Mouse (Mus musculus) right cerebral cortex, postnatal 36 days (tissue): ENCODE data around the gene Vamp4.

Source experiments
- DNase-seq, 2 experiments: peaks; one replicate each; pipeline ENCODE4 v3.0.0; 2022; ENCODE audit warnings: low spot score in 2 of 2, mixed read lengths in 1 of 2

The Vamp4 gene

DNA sequence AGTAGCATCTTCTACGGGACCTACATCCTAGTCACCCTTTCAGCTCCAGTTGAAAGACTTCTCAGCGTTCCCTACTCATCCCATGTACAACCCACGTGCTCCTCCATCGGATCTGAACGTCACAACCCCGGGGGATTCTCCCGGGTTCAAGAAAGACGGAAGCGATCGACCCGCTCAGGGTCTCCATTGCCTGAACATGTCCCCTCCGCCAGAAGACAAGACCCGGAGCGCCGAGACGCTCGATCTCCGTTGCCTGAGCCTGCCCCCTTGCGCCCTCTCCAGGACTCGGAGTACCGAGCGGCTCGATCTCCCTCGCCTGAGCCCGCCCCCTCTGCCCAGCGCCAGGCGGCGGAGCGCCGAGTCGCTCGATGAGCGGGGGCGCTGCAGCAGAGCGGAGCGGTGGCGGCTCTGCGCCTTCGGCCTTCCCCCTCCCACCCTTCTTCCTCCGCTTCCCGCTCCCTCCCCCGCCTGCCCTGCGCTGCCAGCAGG is at the start of gene Vamp4:
Vamp4 (plus strand) TSS at position 256 of the 489 bp plus-strand sequence.
- DNase-seq = peak; percentile 84 to 87

GRCm38 (mm10) chr1:162529651-162530050 is 40.7 kb upstream of the Vamp4 start:
- DNase-seq = no peak

DNA sequence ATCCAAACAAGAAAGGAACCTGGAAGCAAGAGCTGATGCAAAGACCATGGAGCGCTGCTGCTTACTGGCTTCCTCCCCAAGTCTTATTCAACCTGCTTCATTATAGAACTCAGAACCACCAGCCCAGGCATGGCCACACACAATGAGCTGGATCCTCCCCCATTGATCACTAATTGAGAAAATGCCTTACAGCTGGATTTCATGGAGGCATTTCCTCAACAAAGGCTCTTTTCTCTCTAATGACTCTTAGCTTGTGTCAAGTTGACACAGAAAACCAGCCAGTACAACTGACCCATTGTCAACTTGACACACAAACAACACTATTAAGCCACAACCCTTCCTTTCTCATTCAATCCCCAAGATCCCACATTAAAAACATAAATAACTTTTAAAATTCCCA is 39.6 kb upstream of the Vamp4 start:
- DNase-seq = no peak

GRCm38 (mm10) chr1:162531584-162531983 is 38.7 kb upstream of the Vamp4 start:
- no peak for DNase-seq

GRCm38 (mm10) chr1:162532330-162532729 is 38.0 kb upstream of the Vamp4 start:
- no peak for DNase-seq

GRCm38 (mm10) chr1:162533766-162534560 is 36.4 kb upstream of the Vamp4 start:
- no peak for DNase-seq

DNA sequence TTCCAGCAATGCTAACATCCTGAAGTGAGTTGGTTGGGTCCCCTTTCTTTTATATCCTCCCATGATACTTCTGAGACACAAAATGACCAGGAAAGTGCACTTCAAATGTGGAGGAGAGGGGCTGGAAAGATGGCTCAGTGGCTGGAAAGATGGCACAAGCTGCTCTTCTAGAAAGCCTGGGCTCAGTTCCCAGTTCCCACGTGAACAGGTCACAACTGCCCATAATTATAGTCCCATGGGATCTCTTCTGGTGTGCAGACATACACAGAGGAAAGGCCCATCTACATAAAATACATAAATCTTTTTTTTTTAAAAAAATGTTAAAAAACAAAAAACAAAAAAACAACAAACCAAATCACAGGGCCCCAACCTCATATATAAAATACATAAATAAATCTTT is 27.1 kb upstream of the Vamp4 start:
- DNase-seq = no peak

DNA sequence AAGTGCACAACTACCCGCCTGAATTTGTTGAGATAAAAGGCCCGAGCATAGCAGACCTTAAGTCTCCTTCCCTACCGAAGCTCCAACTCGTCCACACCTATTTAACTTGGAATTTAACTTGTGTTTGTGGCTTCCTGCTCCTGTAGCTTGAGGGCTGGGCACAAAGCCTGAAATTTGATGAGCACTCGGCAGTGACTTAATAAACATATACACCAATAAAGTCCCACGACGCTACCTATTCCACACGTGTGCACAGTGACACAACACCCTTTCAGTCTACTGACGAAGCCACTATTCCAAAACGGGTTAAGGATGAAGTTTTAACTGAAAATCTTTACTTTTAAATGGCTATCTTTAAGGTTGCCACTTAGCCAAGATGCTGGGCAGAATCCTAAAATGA is 22.7 kb upstream of the Vamp4 start:
- no peak for DNase-seq

- DNase-seq = peak; percentile 87 to 91
Measured at GRCm38 (mm10) chr1:162548016-162548916, 22.0 kb upstream of the Vamp4 start, which contains the start of gene Mettl13. Gene Mettl13 (minus strand): TSS chr1:162548551.

DNA sequence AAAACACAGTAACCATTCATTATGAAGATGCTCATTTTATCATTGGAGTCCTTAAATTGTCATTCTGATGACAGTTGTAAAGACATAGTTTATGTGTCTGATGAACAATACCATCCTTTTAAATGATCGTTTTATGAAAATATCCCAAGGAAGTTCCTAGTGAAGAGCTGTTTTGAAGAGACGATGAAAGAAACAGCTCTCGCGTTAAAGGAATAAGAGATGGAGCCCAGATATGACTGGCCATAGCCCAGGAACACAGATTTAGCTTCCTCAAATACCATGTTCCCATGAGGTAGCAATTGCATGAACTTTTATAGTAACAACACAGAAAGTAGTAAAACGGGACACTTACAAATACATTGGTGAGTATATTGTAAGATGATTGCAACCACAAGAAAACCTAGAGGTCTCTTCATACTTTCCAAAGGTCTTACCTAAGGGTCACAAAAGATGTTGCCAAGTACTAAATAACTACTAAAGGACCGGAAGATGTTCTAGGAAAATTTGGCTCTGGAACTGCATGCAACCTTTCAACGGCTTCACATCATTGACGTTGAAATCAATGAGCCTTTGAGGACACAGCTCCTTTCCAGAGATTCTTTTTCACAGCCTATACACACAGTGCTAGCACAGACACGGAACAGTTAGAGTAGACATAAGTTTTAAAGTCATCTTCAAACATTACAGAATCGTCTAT is 21.2 kb upstream of the Vamp4 start:
- no peak for DNase-seq

GRCm38 (mm10) chr1:162549615-162550283 is 20.6 kb upstream of the Vamp4 start:
- no peak for DNase-seq

DNA sequence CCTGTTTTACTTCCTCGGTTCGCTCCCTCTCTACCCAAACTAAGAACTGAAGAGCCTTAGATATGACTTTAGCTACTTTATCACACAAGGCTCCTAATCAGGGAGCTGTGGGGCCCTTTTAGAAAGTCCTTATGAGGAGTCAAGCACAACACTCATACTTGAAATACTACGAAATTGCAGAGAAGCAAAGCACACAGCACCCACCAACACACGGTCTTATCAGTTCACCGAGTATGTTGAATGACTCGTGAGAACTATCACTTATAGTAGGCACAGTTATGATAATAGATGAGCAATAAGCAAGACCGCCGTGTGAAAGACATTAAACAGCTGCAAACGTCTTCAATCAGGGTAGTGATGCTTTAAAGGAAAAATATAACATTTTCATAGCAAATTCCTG is 17.4 kb upstream of the Vamp4 start:
- DNase-seq = no peak

DNA sequence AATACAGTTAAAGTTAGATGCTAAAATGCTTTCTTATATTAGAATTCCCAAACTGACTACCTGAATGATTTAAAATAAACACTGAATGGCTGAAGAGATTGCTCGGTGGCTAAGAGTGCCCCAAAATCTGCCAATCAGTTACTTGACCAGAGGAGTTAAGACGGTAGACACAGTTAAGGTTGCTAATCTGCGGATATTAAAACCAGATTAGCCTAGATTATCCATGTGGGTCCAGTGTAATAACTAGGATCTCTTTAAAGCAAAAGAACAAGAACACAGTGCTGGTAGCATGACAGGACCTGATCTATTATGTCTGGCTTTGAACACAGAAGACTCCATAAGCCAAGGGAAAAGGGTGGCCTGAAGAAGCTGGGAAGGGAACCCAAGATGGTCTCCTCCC is 16.1 kb upstream of the Vamp4 start:
- DNase-seq = no peak

DNA sequence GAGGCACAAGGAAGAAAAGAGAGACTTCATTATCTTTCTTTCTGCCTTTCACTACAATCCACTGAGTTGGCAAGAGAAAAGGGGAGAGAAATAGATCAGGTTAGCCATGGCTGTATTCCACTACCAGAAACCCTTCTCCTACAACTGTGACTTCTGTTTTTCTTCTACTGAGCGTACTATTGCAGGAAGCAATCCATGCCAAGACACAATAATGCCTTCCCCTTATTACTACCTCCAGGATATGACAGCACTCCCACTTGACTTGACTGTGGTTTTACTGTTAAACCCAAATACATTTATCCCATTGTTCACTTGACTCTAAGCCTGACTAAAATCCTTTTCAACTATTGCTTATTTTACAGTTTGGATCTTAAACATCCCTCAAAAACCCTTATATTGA is 7.1 kb upstream of the Vamp4 start:
- no peak for DNase-seq

GRCm38 (mm10) chr1:162564992-162565391 is 5.3 kb upstream of the Vamp4 start:
- DNase-seq = no peak

DNA sequence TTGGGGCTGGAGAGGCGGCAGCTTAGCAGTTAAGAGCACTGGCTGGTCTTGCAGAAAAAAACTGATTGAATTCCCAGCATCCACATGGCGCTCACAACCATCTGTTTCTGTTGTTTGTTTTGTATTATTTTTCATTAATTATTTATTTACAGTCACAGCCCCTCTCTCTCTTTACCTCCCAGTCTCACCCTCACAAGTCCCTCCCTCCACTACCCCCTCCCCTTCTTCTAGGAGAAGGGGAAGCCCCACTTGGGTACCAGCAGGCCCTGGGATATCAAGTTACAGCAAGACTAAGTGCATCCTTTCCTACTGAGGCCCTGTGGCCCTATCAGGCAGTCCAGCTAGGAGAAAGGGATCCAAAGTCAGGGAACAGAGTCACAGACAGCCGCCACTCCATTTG is 3.0 kb upstream of the Vamp4 start:
- no peak for DNase-seq

DNA sequence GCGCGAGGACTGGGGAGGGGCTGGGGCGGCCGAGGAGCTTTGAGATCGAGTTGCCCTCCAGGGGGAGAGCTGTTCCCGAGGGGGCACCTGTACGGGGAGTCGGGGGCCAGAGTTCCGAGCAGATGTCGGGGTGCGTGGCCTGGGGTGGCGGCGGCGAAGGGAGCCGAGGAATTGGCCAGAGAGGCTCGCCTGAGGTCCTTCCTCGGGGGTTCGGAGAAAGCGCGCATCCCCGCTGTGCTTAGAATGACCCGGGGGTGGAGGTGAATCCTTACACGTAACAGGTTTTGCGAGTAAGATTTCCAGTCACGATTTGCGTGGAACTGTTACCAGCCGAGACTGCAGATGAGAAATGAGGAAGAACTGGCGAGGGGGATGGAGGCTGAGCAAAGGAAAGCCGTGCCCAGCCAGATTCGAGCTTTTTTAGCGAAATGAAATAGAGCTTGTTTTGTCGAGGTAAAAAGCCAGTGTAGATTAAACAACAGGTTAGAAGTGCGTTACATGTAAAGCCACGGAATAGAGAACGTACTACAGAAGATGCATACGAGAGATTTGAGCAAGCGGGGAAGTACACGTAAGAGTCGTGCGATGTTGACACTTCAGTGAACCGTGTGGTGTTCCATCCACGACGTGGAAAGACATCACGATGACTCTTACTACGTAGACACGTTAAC is 751 bp downstream of the Vamp4 start:
- peak; percentile 45 to 67 for DNase-seq

DNA sequence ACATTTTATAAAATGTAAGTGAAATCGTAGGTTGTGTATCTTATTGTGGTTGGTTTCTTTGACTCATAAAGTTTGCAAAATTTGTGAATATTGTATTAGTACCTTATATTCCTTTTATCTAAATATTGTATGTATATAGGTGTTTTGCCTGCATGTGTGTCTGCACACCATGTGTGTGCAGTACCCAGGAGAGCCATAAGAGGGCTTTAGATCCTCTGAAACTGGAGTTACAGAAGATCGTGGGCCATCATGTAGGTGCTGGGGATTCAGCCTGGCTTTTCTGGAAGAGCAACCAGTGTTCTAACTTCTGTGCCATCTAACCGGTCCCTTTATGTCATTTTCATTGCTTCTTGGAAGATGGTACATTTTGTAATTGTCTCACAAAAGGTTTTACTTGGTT is 4.8 kb downstream of the Vamp4 start:
- no peak for DNase-seq

- no peak for DNase-seq
Measured at GRCm38 (mm10) chr1:162582884-162583283, 12.6 kb downstream of the Vamp4 start.

- no peak for DNase-seq
Measured at GRCm38 (mm10) chr1:162586282-162586681, 16.0 kb downstream of the Vamp4 start.

- no peak for DNase-seq
Measured at GRCm38 (mm10) chr1:162588606-162589005, 18.3 kb downstream of the Vamp4 start.
